Comparison of ENCODE assay signal across 8 mouse cellular contexts in the genomic region with DNA sequence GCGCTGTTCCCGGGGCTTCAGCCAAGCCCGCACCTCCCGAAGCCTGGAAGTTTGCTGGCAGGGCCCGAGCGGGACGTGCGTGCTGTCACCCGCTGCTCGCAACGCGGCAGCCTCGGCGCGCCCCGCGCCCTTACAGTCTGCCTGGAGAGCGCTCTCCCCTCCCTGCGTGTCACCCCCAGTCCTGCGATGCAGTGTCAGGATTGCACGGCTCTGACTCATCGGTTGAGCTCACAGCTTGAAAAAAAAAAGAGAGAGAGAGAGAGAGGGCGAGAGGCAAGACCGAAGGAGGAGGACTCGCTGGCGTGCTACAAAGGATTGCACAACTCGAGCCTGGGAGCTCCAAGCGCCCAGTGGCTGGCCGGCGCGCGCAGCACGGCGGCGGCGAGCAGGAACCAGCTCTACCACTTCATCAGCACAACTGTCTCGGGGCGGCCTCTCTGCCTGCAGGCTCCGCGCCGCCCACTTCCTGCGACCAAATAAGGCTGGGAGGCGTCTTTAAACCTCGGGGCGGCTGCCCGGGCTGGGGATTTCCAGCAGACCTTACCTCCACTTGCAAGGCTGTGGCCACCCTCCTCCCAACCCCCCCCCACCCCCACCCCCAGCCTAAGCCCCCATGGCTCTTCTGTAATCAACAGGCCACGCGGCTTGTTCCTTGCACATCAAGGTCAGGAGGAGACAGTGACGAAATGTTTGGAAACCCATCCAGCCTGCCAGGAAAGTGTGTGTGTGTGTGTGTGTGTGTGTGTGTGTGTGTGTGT. TPM values are rescaled to one million over a fixed set of nuclear protein-coding genes. Genes with fewer than 3 reads are reported as not detected.
A peak's percentile ranks its signal among the peaks of the same experiment; 100 is the strongest.
DNase-seq lines count a peak whose midpoint lies in the region; ATAC-seq and TF ChIP-seq lines count a peak whose summit lies in the region.

No protein-coding gene starts in this region.

- peak overlapping the region; percentile 96 for H3K9ac ChIP-seq in CH12.LX (ENCODE audit: insufficient read depth, low read depth)
- H3K9ac ChIP-seq in heart, embryonic 15.5 days = peak overlapping the region; percentile 91
- peak overlapping the region; percentile 99 for H3K9ac ChIP-seq in liver, embryonic 14.5 days (replicated peaks)
- H3K9ac ChIP-seq in stomach, embryonic 15.5 days = peak overlapping the region; percentile 75

- in situ Hi-C loops in CH12.LX (cut with MboI; ENCODE audit: low pct_ligation_motif_present, low pct_unique_long_range_greater_than_20kb, low sequenced_read_pairs) = no loop called here

- dilution Hi-C loops in CH12.LX (cut with MboI; ENCODE audit: extremely low pct_ligation_motif_present, extremely low pct_unique_long_range_greater_than_20kb, low sequenced_read_pairs) = no loop called here

- peaks cover 22 to 63% of the 10 kb centered on the region in 2 experiments for H3K4me1 ChIP-seq in CH12.LX (ENCODE audit: control insufficient read depth in 1 of 2, insufficient read depth in 2 of 2)
- H3K4me1 ChIP-seq in forebrain, embryonic 10.5 days = peaks cover 99% of the 10 kb centered on the region
- peaks cover 77% of the 10 kb centered on the region for H3K4me1 ChIP-seq in heart, embryonic 15.5 days (replicated peaks)
- H3K4me1 ChIP-seq in liver, embryonic 14.5 days (replicated peaks; ENCODE audit: control insufficient read depth in 2 of 2, insufficient read depth in 2 of 2, low read length in 1 of 2) = peaks cover 40 to 54% of the 10 kb centered on the region in 2 experiments
- H3K4me1 ChIP-seq in stomach, embryonic 15.5 days = peaks cover 61% of the 10 kb centered on the region

- peak overlapping the region; percentile 71 to 92 (median 71) for H3K4me3 ChIP-seq in CH12.LX (replicated peaks in 1 of 3; ENCODE audit: low read depth in 2 of 3, low read length in 2 of 3, poor library complexity in 1 of 3)
- peak overlapping the region; percentile 85 for H3K4me3 ChIP-seq in forebrain, embryonic 10.5 days
- peak overlapping the region; percentile 71 for H3K4me3 ChIP-seq in heart, embryonic 15.5 days
- peak overlapping the region; percentile 80 to 98 for H3K4me3 ChIP-seq in liver, embryonic 14.5 days (ENCODE audit: insufficient read depth in 1 of 2, low read depth in 2 of 2, low read length in 2 of 2)
- peak overlapping the region; percentile 73 for H3K4me3 ChIP-seq in stomach, embryonic 15.5 days (replicated peaks)

- TF ChIP-seq CTCF in CH12.LX (conservative IDR thresholded peaks at IDR 0.05 in 1 of 2, IDR thresholded peaks at IDR 0.05 in 1 of 2; ENCODE audit: low read depth in 2 of 2, low read length in 2 of 2) = no peak
- TF ChIP-seq CTCF in liver, embryonic 14.5 days (IDR thresholded peaks at IDR 0.05; ENCODE audit: low read depth) = peak; percentile 14; the same call in 1 of the 2 replicates

- DNase-seq in CH12.LX (ENCODE audit: extremely low read depth) = peak; percentile 95
- peak; percentile 89 for DNase-seq in c-Kit-positive CD71-positive TER-119-negative erythroid progenitor cells, embryonic 14.5 days (ENCODE audit: low read depth)
- peak; percentile 94 for DNase-seq in forebrain, embryonic 10.5 days (ENCODE audit: extremely low spot score, low spot score)
- peak; percentile 95 to 98 for DNase-seq in kidney, postnatal 25 days
- peak; percentile 85 to 89 (median 88) for DNase-seq in liver, embryonic 14.5 days (ENCODE audit: low read depth in 3 of 3, low spot score in 3 of 3)
- DNase-seq in neural tube, embryonic 10.5 days (ENCODE audit: extremely low spot score, low spot score) = peak; percentile 91

- peak overlapping the region; percentile 93 for H3K27ac ChIP-seq in CH12.LX (ENCODE audit: insufficient read depth, low read depth)
- peak overlapping the region; percentile 96 for H3K27ac ChIP-seq in forebrain, embryonic 10.5 days
- H3K27ac ChIP-seq in heart, embryonic 15.5 days = peak overlapping the region; percentile 99
- H3K27ac ChIP-seq in liver, embryonic 14.5 days = peak overlapping the region; percentile 85
- H3K27ac ChIP-seq in stomach, embryonic 15.5 days = peak overlapping the region; percentile 99

- H3K27me3 ChIP-seq in CH12.LX (replicated peaks) = no peaks in the 10 kb centered on the region
- H3K27me3 ChIP-seq in forebrain, embryonic 10.5 days (ENCODE audit: poor library complexity, severe bottlenecking) = no peaks in the 10 kb centered on the region
- H3K27me3 ChIP-seq in heart, embryonic 15.5 days = no peaks in the 10 kb centered on the region
- H3K27me3 ChIP-seq in liver, embryonic 14.5 days (ENCODE audit: control insufficient read depth, insufficient read depth, low read length) = no peaks in the 10 kb centered on the region
- no peaks in the 10 kb centered on the region for H3K27me3 ChIP-seq in stomach, embryonic 15.5 days (replicated peaks)

- peaks cover 0 to 19% of the 10 kb centered on the region in 2 experiments for H3K36me3 ChIP-seq in CH12.LX (replicated peaks in 1 of 2; ENCODE audit: control insufficient read depth in 1 of 2, insufficient read depth in 1 of 2, low read length in 1 of 2)
- H3K36me3 ChIP-seq in forebrain, embryonic 10.5 days (replicated peaks) = 0 out of 2 replicates have a peak, but pooled peaks cover 8% of the 10 kb centered on the region
- H3K36me3 ChIP-seq in heart, embryonic 15.5 days = no peaks in the 10 kb centered on the region
- no peaks in the 10 kb centered on the region; the same call in 1 of the 2 replicates for H3K36me3 ChIP-seq in liver, embryonic 14.5 days (replicated peaks; ENCODE audit: control insufficient read depth, insufficient read depth, low read depth)
- H3K36me3 ChIP-seq in stomach, embryonic 15.5 days = no peaks in the 10 kb centered on the region

- ATAC-seq in heart, embryonic 15.5 days (replicated peaks; ENCODE audit: insufficient number of reproducible peaks, insufficient read depth, low FRiP score, low read depth) = peak; percentile 90
- ATAC-seq in liver, embryonic 14.5 days (ENCODE audit: insufficient read depth) = peak; percentile 84
- ATAC-seq in stomach, embryonic 15.5 days (ENCODE audit: insufficient read depth, low FRiP score, low read depth) = peak; percentile 88

- TF ChIP-seq RAD21 in CH12.LX (IDR thresholded peaks at IDR 0.05; ENCODE audit: low read depth, low read length) = no peak; the same call in 1 of the 2 replicates

- TF ChIP-seq POLR2A in CH12.LX (IDR thresholded peaks at IDR 0.05; ENCODE audit: low read depth, low read length) = peak; percentile 96

- under 1% methylated on average over 49 of the region's 49 CpGs for WGBS in forebrain, embryonic 10.5 days
- WGBS in heart, embryonic 15.5 days = under 1% methylated on average over 49 of the region's 49 CpGs
- under 1% methylated on average over 48 of the region's 49 CpGs for WGBS in liver, embryonic 14.5 days (ENCODE audit: insufficient replicate concordance)
- under 1% methylated on average over 49 of the region's 49 CpGs for WGBS in stomach, embryonic 15.5 days

- H3K9me3 ChIP-seq in CH12.LX (replicated peaks; ENCODE audit: low read length) = no peaks in the 10 kb centered on the region
- no peaks in the 10 kb centered on the region for H3K9me3 ChIP-seq in forebrain, embryonic 10.5 days
- no peaks in the 10 kb centered on the region for H3K9me3 ChIP-seq in heart, embryonic 15.5 days (replicated peaks)
- no peaks in the 10 kb centered on the region for H3K9me3 ChIP-seq in liver, embryonic 14.5 days (ENCODE audit: control insufficient read depth, low read length)
- H3K9me3 ChIP-seq in stomach, embryonic 15.5 days = no peaks in the 10 kb centered on the region

- TF ChIP-seq EP300 in CH12.LX (IDR thresholded peaks at IDR 0.05; ENCODE audit: low read length) = 0 out of 2 replicates have a peak, but pooled peaks have one; percentile 17
- peak; percentile 60 for TF ChIP-seq EP300 in liver, embryonic 14.5 days (IDR thresholded peaks at IDR 0.05; ENCODE audit: low read depth)

- H3K79me2 ChIP-seq in CH12.LX (replicated peaks; ENCODE audit: control insufficient read depth, extremely low read depth, insufficient read depth, poor library complexity, severe bottlenecking) = peaks cover 33% of the 10 kb centered on the region

- H3K4me2 ChIP-seq in CH12.LX (ENCODE audit: insufficient read depth, low read depth, poor library complexity, severe bottlenecking) = peak overlapping the region; percentile 89
- H3K4me2 ChIP-seq in heart, embryonic 15.5 days = peak overlapping the region; percentile 97
- peak overlapping the region; percentile 87 for H3K4me2 ChIP-seq in liver, embryonic 14.5 days (ENCODE audit: low read depth)
- peak overlapping the region; percentile 74 for H3K4me2 ChIP-seq in stomach, embryonic 15.5 days

TF ChIP-seq in CH12.LX, 34 proteins besides CTCF, POLR2A, EP300 and RAD21 (continues in another document):
- TF ChIP-seq KAT2A (IDR thresholded peaks at IDR 0.05; ENCODE audit: insufficient replicate concordance, low read length) (peak; percentile 69; the same call in 1 of the 2 replicates), UBTF (IDR thresholded peaks at IDR 0.05; ENCODE audit: low read depth, low read length) (no peak), MYC (IDR thresholded peaks at IDR 0.05; ENCODE audit: low read depth, low read length) (peak; percentile 54; the same call in 1 of the 2 replicates), TCF12 (IDR thresholded peaks at IDR 0.05; ENCODE audit: low read depth, low read length) (peak; percentile 61), ZC3H11A (IDR thresholded peaks at IDR 0.05; ENCODE audit: low read depth, low read length) (no peak), ZNF384 (IDR thresholded peaks at IDR 0.05; ENCODE audit: low read depth, low read length) (peak; percentile 66), BHLHE40 (IDR thresholded peaks at IDR 0.05; ENCODE audit: low read depth, low read length) (0 out of 2 replicates have a peak, but pooled peaks have one; percentile 4)

RNA-seq across cellular contexts. Expression of a gene that starts 24.9 kb away (rescaled TPM):
- total RNA-seq in CH12.LX (2012; rRNA removed) (5.6 TPM in 2 replicates), CH12.LX (2014; rRNA removed) (2.0 and 2.2 TPM in 2 replicates)
- 12.4 and 14.3 TPM in 2 replicates for polyA plus RNA-seq in CH12.LX (2012; ENCODE audit: insufficient read length, low read depth)
- polyA plus RNA-seq in forebrain, embryonic 10.5 days (2016; fragmentation: Nextera tagmentation; extraction: Ambion mirVana) = 7.0 and 8.7 TPM in 2 replicates
- polyA plus RNA-seq in heart, embryonic 15.5 days (2015; fragmentation: Nextera tagmentation; extraction: Ambion mirVana) = 6.0 and 10.0 TPM in 2 replicates
- 3.9 and 4.3 TPM in 2 replicates for polyA plus RNA-seq in liver, embryonic 14.5 days (2012; rRNA removed)
- 4.5 and 5.1 TPM in 2 replicates for polyA plus RNA-seq in liver, embryonic 14.5 days (2014; fragmentation: Nextera tagmentation; extraction: Ambion mirVana)
- polyA plus RNA-seq in stomach, embryonic 15.5 days (2015; fragmentation: Nextera tagmentation; extraction: Ambion mirVana) = 9.9 and 10.5 TPM in 2 replicates

RNA-seq across cellular contexts. Expression of a gene that starts 45.5 kb away (rescaled TPM):
- 0.13 and 0.21 TPM in 2 replicates for total RNA-seq in CH12.LX (2012; rRNA removed)
- total RNA-seq in CH12.LX (2014; rRNA removed) = not detected in 2 replicates
- polyA plus RNA-seq in CH12.LX (2012; ENCODE audit: insufficient read length, low read depth) = 0.30 TPM in 2 replicates
- 1.3 and 1.8 TPM in 2 replicates for polyA plus RNA-seq in forebrain, embryonic 10.5 days (2016; fragmentation: Nextera tagmentation; extraction: Ambion mirVana)
- polyA plus RNA-seq in heart, embryonic 15.5 days (2015; fragmentation: Nextera tagmentation; extraction: Ambion mirVana) = 0.42 and 0.55 TPM in 2 replicates
- polyA plus RNA-seq in liver, embryonic 14.5 days (2012; rRNA removed) = 0.09 and 0.10 TPM in 2 replicates
- polyA plus RNA-seq in liver, embryonic 14.5 days (2014; fragmentation: Nextera tagmentation; extraction: Ambion mirVana) = 0.05 and 0.11 TPM in 2 replicates
- polyA plus RNA-seq in stomach, embryonic 15.5 days (2015; fragmentation: Nextera tagmentation; extraction: Ambion mirVana) = 0.76 and 0.94 TPM in 2 replicates

Comparison
In these comparisons a context has a peak if more than half of its experiments do, and no peak if none do; other contexts are left out.
1. Peak in every context shown above with its lines: DNase-seq, ATAC-seq, H3K4me3 ChIP-seq and H3K27ac ChIP-seq.